Mouse (Mus musculus) urinary bladder, postnatal 36 days (tissue): ENCODE measurements around the gene Sirt3.
"Not testable (repeated sequence)": the region's sequence is repeated elsewhere in the genome, so short reads cannot be mapped to it uniquely, and the experiment has no call there.

ENCODE experiments used
- DNase-seq, 2 experiments: peaks; one replicate each; pipeline ENCODE4 v3.0.0; 2022; ENCODE audit warnings: low spot score in 2 of 2, mixed read lengths in 1 of 2

Sirt3 gene

DNA sequence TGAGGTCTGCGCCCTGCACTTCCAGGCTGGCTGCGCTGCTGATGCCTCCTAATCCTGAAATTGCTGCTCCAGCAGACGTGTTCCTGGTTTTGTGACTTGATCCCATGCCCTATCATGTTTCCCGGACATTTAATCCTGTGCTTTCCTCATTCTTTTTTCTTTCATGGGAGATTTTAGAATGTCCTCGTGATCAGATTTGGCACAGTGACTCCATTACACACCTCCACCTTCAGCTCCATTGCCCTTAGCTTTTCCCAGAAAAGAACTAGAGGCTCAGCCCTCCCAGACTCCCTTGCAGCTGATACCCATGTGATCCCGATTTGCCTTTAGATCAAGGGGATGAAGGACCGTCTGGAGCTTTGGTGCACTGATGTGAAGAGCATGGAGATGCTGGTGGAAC, 15.8 kb upstream of the Sirt3 start:
- no peak for DNase-seq

DNA sequence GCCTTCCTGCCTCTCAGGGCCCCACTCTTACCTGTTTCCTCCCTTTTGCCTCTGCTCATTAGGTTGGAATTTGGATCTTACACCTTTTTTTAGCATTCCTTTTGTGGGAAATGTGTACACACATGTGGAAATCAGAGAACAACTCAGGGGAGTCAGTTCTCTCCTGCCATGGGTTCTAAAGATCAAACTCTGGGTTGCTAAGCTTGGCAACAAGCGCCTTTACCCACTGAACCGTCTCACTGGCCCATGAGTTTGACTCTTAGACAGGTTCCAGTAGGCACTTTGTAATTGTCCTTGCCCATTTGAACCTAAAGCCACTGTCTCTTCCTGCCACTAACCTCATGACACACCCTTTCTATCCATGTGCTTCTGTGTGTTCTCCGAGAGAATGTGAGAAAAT, 12.5 kb upstream of the Sirt3 start:
- no peak for DNase-seq

DNA sequence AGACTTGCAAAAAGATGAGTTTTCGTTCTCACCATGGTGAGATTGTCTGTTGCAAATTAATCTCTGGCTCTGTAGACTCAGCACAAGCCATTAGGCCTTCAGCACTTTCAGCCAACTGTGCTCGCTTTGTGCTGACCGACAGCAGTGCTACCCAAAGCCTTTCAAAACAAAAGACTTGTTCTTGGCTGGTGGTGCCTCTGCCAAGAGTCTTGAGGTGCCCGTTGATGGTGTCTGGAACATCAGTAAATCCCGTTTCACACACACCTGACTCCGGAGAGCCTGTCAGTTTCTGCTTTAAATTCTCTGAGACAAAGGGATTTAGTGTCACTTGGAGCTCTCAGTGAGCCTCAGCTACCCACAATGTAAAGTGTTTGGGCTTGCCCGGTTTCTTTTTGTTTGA, 11.9 kb upstream of the Sirt3 start:
- no peak for DNase-seq

GRCm38 (mm10) chr7:140890636-140891035, 8.5 kb upstream of the Sirt3 start:
- not testable (repeated sequence) for DNase-seq

GRCm38 (mm10) chr7:140882469-140882803, 327 bp upstream of the Sirt3 start:
- no peak for DNase-seq

DNA sequence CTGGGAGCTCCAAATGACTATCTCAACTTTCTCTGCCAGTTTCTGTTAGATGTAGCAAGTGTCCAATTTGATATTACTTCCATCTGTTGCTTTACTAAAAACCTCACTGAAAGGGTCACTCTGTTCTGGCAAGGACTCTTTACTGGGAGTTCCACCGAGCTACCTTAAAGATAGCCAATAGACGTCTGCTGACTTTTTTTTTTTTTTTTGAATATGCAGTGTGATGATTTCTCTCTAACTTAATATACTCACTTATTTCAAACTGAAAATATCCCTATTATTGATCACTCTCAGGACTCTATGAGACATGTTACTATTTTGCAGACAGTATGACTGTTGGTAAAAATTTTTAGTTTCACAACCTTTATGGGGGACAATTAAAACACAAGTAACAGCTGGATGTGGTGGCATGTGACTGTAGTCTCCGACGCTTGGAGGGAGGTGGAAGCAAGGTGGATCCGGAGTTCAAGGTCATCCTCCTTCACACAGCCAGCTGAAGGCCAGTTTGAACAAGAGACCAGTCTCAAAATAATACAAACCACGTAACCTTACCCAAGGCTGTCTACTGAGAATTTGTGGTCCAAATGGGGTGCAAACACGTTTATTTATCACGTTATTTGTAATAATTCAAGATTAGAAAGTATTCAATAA, 1.1 kb downstream of the Sirt3 start:
- no peak for DNase-seq

DNA sequence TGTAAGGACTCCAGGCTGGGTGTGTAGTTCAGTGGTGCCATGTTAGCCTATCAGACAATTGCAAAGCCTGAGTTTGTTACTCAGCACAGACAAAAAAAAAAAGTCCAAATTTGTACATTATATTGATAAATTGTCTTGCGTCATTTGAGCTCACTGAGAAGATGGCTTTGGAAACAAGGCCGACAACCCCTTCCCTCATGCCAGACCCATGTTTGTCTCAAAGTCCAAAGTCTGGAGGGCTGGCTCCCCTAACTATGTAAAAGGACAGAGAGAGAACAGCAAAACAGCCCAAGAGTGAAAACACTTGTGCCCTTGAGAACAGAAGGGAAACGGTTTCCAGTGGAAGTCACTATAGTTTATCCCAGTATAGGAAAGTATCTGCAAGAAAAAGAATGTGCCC, 1.7 kb downstream of the Sirt3 start:
- DNase-seq = no peak

GRCm38 (mm10) chr7:140879355-140879754, 2.8 kb downstream of the Sirt3 start:
- DNase-seq = no peak

DNA sequence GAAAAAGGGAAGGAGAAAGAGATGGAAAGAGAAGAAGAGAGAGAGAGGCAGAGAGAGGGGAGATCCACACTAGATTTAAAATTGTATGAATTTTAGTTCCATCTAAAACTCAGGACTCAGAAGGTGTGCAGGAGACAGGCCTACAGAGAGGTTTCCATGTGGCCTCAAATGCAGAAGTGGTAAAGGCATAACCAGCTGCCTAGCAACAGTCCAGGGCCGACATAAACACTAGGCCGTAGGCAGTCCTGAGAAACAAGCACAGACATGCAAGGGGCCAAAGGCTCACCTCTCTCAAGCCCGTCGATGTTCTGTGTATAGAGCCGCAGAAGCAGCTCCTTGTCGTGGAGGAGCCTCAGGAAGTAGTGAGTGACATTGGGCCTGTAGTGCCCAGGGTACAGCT, 4.7 kb downstream of the Sirt3 start:
- DNase-seq = no peak

- no peak for DNase-seq
Observed at GRCm38 (mm10) chr7:140874224-140874623, 7.9 kb downstream of the Sirt3 start.

DNA sequence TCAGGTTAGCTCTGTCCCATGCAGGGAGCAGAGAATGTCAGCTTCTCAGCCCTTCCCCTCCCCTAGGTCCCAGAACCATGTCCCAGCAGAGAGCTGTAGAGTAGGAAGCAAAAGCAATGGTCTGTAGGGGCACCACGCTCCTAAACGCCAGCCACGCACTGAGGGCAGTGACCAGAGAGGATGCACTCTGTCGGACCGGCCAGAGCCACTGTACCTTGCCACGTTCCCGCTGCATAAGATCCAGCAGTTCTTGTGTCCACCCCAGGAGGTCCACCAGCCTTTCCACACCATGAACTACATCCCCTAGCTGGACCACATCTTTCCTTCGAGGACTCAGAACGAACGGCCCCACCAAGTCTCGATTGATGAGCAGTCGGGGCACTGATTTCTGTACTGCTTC, 17.3 kb downstream of the Sirt3 start:
- no peak for DNase-seq

DNA sequence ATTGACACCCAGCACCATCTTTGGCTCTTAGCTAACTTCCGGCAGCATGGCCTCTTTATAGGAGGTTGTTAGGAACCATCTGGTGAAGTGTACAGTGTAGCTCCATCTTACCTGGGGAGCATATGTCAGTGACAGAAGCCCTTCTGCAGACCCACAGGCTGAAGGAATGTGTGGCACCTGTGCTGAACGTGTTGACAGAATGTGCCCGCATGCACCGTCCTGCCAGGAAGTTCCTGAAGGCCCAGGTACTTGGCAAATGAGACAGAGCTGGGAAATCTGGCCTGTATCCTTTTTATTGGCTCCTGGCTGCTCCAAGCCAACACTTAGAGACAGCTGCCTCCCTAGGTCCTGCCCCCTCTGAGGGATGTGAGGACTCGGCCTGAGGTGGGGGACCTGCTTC, 21.4 kb downstream of the Sirt3 start:
- DNase-seq = no peak

DNA sequence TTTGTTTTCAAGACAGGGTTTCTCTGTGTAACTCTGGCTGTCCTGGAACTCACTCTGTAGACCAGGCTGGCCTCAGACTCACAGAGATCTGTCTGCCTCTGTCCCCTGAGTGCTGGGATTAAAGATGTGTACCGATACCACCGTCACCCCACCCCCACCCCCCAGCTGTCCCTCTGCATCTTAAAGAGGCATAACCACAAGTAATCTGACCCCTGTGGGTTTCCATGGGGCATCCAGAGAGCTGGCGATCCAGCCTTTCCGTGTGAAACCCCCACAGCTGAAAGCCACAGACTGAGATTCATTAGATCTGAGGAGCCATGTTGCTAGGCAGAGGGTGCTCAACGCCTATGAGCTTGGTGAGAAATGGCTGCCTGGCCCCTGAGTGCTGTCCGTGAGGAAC, 22.1 kb downstream of the Sirt3 start:
- DNase-seq = no peak

DNA sequence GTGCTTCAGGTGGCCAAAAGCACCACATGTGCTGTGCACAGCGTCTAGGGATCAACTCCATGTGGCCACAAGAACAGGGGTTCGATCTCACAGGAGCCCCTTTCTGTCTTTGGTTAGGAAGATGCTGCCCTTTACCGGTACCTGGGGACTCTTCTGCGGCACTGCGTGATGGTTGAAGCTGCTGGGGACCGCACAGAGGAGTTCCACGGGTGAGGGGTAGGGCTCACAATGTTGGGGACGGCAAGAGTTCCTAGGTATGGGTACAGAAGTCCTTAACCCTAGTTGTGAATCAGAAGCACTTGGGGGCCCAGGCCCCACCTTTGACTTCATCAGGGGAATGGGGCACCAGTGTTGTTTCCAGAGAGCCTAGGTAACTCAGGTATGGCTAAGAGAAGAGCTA, 23.4 kb downstream of the Sirt3 start:
- DNase-seq = no peak

- no peak for DNase-seq
Observed at GRCm38 (mm10) chr7:140857550-140858505, 24.3 kb downstream of the Sirt3 start, which contains the start of gene Bet1l. Gene Bet1l, minus strand, starts transcription at chr7:140857577.

- DNase-seq = peak; percentile 89 to 93
Observed at GRCm38 (mm10) chr7:140856785-140857549, 25.1 kb downstream of the Sirt3 start, which contains the start of gene Ric8a. Gene Ric8a, plus strand, starts transcription at chr7:140856957.

- DNase-seq = peak; percentile 79 to 88
Observed at GRCm38 (mm10) chr7:140855860-140856784, 26.0 kb downstream of the Sirt3 start, which contains the start of gene Gm45785. Gene Gm45785, minus strand, starts transcription at chr7:140856331.

DNA sequence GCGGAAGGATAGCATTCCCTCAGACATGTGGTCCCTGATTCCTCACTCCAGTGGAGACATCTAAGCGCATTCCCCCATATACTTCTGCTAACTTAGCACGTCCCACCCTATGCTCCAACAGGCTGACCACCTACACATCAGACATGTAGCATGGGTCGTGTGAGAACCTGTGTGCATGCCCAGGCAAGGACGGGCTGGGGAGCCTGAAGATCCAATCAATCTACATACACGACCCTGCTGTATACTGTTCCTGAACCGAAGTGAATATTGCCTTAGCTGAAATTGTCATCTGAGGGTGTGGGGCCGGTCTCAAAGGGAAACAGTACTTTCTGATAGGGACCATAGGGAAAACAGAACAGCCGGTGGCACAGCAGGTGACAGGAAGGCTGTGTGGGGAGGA, 26.9 kb downstream of the Sirt3 start:
- DNase-seq = no peak

GRCm38 (mm10) chr7:140854483-140854882, 27.6 kb downstream of the Sirt3 start:
- no peak for DNase-seq

- no peak for DNase-seq
Observed at GRCm38 (mm10) chr7:140853386-140853785, 28.7 kb downstream of the Sirt3 start.

- DNase-seq = no peak
Observed at GRCm38 (mm10) chr7:140851916-140852315, 30.2 kb downstream of the Sirt3 start.
